Mouse (Mus musculus): ENCODE data around the gene Tspyl3. TPM values are rescaled to one million over a fixed set of nuclear protein-coding genes. Genes with fewer than 3 reads are reported as not detected.

The Tspyl3 gene
- polyA plus RNA-seq, 1 experiment from 2014 or later, result 7.4 TPM

DNA sequence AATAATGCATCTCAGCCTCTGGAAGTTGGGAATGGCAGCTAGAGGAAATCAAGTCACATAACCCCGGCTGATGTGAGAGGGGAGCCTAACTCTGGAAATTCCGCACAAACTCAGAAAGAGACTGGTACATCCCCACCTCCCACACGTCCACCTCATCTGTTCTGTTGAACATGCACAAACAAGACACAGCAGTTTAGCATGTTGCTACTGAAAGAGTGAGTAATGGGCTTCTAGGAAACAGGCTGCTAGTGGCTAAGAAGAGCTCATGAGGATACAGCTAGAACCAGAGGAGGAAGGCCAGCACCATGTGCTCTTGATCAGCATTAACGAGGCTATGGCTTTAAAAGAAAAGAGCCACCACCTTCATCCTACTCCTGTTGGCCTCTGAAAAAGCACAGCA, 12.7 kb upstream of the Tspyl3 start:
- Histone ChIP-seq H3K27me3 (ENCODE audit: control insufficient read depth, insufficient read depth, low read length) (no peaks in the 10 kb centered on the region), H3K4me1 (replicated peaks; ENCODE audit: control insufficient read depth, insufficient read depth, low read length) (peaks cover 3% of the 10 kb centered on the region), H3K9ac (ENCODE audit: low read depth, low read length) (no peak overlapping the region), H3K4me3 (ENCODE audit: low read depth, low read length) (no peak overlapping the region), H3K9me3 (ENCODE audit: control insufficient read depth, low read length) (no peaks in the 10 kb centered on the region), H3K27ac (ENCODE audit: low read depth, low read length) (no peak overlapping the region), H3K4me2 (replicated peaks; ENCODE audit: low read depth, low read length) (no peak overlapping the region), H3K36me3 (ENCODE audit: control insufficient read depth, insufficient read depth, low read length) (no peaks in the 10 kb centered on the region)
- ATAC-seq (ENCODE audit: low FRiP score), result no peak
- DNase-seq (ENCODE audit: low spot score), result no peak
- WGBS, result 81% methylated on average over 4 of the region's 4 CpGs

DNA sequence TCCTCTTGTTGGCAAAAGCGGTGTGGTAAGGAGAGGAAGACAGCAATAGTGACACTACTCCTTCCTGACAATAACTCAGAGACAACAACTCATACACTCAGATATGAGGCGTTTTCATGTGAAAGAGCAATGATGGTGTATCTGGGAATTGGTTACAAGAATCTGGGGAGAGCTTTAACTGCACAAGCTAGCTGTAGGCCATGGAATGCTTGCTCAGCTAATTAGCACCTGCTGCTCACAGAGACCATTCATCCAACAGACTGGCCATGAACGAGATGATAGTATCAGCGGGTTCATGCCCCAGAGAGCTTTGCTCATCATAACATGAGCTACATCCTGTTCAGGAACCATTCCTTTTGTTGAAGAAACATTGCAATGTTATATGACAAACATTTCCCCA, 12.0 kb upstream of the Tspyl3 start:
- H3K4me1 ChIP-seq (replicated peaks; ENCODE audit: control insufficient read depth, insufficient read depth, low read length), result peaks cover 3% of the 10 kb centered on the region
- H3K27ac ChIP-seq (ENCODE audit: low read depth, low read length), result no peak overlapping the region
- ATAC-seq (ENCODE audit: low FRiP score) (no peak), DNase-seq (ENCODE audit: low spot score) (no peak)
- no peak overlapping the region for H3K9ac ChIP-seq (ENCODE audit: low read depth, low read length)
- no peaks in the 10 kb centered on the region for H3K27me3 ChIP-seq (ENCODE audit: control insufficient read depth, insufficient read depth, low read length)
- no peaks in the 10 kb centered on the region for H3K9me3 ChIP-seq (ENCODE audit: control insufficient read depth, low read length)
- no peak overlapping the region for H3K4me2 ChIP-seq (replicated peaks; ENCODE audit: low read depth, low read length)
- H3K36me3 ChIP-seq (ENCODE audit: control insufficient read depth, insufficient read depth, low read length), result peaks cover 3% of the 10 kb centered on the region
- no peak overlapping the region for H3K4me3 ChIP-seq (ENCODE audit: low read depth, low read length)
- 80% methylated on average over 4 of the region's 4 CpGs for WGBS

DNA sequence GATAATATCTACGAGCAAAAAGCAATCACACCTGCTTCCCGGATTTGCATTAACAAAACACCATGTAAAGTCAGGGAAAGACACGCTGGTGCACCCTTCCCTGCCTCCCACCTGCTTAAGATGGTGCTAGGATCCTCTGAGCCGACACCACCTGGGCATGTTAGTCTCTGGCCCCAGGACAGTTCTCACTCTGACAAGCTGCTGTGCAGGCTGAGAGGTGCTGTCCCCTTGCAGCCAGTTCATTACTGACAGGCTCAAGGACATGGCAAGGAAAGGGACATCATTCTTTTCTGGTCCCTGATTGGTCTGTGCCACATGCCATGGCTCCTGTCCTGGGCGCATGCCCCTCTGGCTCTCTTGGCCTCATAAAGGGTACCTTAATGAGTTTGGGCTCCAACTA, 3.3 kb upstream of the Tspyl3 start:
- Histone ChIP-seq H3K27me3 (ENCODE audit: control insufficient read depth, insufficient read depth, low read length) (no peaks in the 10 kb centered on the region), H3K27ac (ENCODE audit: low read depth, low read length) (no peak overlapping the region), H3K36me3 (ENCODE audit: control insufficient read depth, insufficient read depth, low read length) (peaks cover 17% of the 10 kb centered on the region), H3K4me2 (replicated peaks; ENCODE audit: low read depth, low read length) (no peak overlapping the region), H3K4me3 (ENCODE audit: low read depth, low read length) (no peak overlapping the region), H3K9me3 (ENCODE audit: control insufficient read depth, low read length) (no peaks in the 10 kb centered on the region), H3K9ac (ENCODE audit: low read depth, low read length) (no peak overlapping the region), H3K4me1 (replicated peaks; ENCODE audit: control insufficient read depth, insufficient read depth, low read length) (peaks cover 6% of the 10 kb centered on the region)
- ATAC-seq (ENCODE audit: low FRiP score), result no peak
- DNase-seq (ENCODE audit: low spot score), result no peak
- WGBS, result 88% methylated on average over 5 of the region's 5 CpGs

DNA sequence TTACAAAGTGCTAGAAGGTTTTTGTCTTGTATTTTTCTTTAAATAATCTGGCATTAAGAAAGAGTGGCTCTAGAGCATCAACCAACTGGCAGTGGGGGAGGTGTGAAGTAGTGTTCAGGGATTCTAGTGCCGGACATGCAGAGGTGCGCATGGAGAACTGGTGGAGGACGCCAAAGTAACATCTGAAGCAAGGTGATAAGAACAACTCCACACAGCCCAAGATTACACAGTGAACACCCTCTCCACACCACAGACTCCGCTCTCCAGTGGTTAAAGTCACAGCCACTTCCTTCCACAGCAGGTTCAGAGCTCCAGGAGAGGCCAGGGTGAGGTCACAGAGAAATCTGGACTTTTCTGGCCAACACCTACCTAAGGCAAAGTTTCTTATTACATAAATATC, 2.7 kb upstream of the Tspyl3 start:
- Histone ChIP-seq H3K27me3 (ENCODE audit: control insufficient read depth, insufficient read depth, low read length) (no peaks in the 10 kb centered on the region), H3K36me3 (ENCODE audit: control insufficient read depth, insufficient read depth, low read length) (peaks cover 17% of the 10 kb centered on the region), H3K4me3 (ENCODE audit: low read depth, low read length) (no peak overlapping the region), H3K27ac (ENCODE audit: low read depth, low read length) (no peak overlapping the region), H3K4me2 (replicated peaks; ENCODE audit: low read depth, low read length) (no peak overlapping the region), H3K9ac (ENCODE audit: low read depth, low read length) (no peak overlapping the region), H3K9me3 (ENCODE audit: control insufficient read depth, low read length) (no peaks in the 10 kb centered on the region), H3K4me1 (replicated peaks; ENCODE audit: control insufficient read depth, insufficient read depth, low read length) (peaks cover 6% of the 10 kb centered on the region)
- ATAC-seq (ENCODE audit: low FRiP score) (no peak), DNase-seq (ENCODE audit: low spot score) (no peak)
- 90% methylated on average over 4 of the region's 4 CpGs for WGBS

DNA sequence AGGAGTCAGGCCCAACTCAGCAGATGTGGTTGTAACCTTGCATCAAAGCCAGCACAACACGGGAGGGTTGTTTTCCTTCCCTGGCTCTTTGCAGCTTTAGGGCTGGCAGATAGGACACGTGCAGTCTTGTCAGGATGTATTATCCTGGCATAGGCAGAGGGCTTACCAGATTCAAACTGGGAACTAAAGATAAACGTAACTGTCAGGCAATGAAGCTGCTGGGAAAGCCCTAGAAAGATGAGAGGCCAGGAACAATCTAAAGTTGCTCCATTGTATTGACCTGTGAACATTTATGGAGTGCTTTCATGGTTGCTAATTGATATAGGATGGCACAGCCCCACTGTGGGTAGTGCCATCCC, 333 bp upstream of the Tspyl3 start:
- ATAC-seq (ENCODE audit: low FRiP score), result no peak
- Histone ChIP-seq H3K4me2 (replicated peaks; ENCODE audit: low read depth, low read length) (peak overlapping the region; percentile 39), H3K4me3 (ENCODE audit: low read depth, low read length) (peak overlapping the region; percentile 35), H3K36me3 (ENCODE audit: control insufficient read depth, insufficient read depth, low read length) (peaks cover 5% of the 10 kb centered on the region; the same call in 1 of the 2 replicates), H3K9me3 (ENCODE audit: control insufficient read depth, low read length) (no peaks in the 10 kb centered on the region), H3K27me3 (ENCODE audit: control insufficient read depth, insufficient read depth, low read length) (no peaks in the 10 kb centered on the region), H3K9ac (ENCODE audit: low read depth, low read length) (peak overlapping the region; percentile 56), H3K27ac (ENCODE audit: low read depth, low read length) (no peak overlapping the region), H3K4me1 (replicated peaks; ENCODE audit: control insufficient read depth, insufficient read depth, low read length) (peaks cover 6% of the 10 kb centered on the region)
- 18% methylated on average over 3 of the region's 3 CpGs for WGBS
- no peak for DNase-seq (ENCODE audit: low spot score)

DNA sequence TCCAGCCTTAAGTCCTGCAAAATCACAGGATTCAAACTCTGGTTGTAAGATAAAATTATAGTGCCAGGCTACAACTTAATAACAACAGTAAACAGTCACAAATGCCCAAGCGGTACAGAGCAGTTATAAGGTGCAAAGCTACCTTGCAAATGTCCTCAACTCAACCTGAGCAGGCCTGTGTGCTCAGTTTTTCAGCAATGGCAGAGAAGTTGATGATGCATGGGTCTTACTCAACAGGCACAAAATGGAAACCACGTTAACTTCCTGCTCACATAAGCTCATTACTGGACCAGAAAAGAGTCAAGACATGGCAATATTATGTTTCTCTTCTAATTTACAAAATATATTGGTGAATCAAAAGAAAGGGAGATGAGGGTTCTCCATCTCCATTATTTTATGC, 2.7 kb downstream of the Tspyl3 start:
- H3K4me1 ChIP-seq (replicated peaks; ENCODE audit: control insufficient read depth, insufficient read depth, low read length), result peaks cover 6% of the 10 kb centered on the region
- H3K4me3 ChIP-seq (ENCODE audit: low read depth, low read length), result no peak overlapping the region
- no peak overlapping the region for H3K27ac ChIP-seq (ENCODE audit: low read depth, low read length)
- DNase-seq (ENCODE audit: low spot score) (no peak), ATAC-seq (ENCODE audit: low FRiP score) (no peak)
- H3K36me3 ChIP-seq (ENCODE audit: control insufficient read depth, insufficient read depth, low read length), result no peaks in the 10 kb centered on the region
- H3K9ac ChIP-seq (ENCODE audit: low read depth, low read length), result no peak overlapping the region
- H3K4me2 ChIP-seq (replicated peaks; ENCODE audit: low read depth, low read length), result no peak overlapping the region
- no peaks in the 10 kb centered on the region for H3K27me3 ChIP-seq (ENCODE audit: control insufficient read depth, insufficient read depth, low read length)
- H3K9me3 ChIP-seq (ENCODE audit: control insufficient read depth, low read length), result no peaks in the 10 kb centered on the region
- 92% methylated on average over 2 of the region's 2 CpGs for WGBS

DNA sequence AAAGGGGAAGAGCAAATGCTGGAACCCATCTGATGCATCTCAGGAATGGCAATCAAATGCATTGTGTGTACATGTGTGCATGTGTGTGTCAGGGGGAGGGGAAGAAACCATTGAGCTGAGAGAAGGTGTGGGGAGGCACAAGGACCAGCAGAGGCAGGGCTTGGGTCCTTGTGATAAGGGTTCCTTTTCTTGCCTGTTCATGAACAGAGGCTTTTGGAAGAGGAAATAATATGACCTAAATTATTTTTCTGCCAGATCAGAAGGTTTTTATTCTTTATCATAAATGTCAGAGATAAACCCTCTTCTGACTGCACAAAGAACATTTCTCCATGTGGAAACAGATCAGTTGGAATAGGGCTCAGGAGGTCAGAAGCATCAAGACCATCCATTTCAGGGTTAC, 3.1 kb downstream of the Tspyl3 start:
- Histone ChIP-seq H3K27ac (ENCODE audit: low read depth, low read length) (no peak overlapping the region), H3K27me3 (ENCODE audit: control insufficient read depth, insufficient read depth, low read length) (no peaks in the 10 kb centered on the region), H3K9ac (ENCODE audit: low read depth, low read length) (no peak overlapping the region), H3K4me2 (replicated peaks; ENCODE audit: low read depth, low read length) (no peak overlapping the region), H3K36me3 (ENCODE audit: control insufficient read depth, insufficient read depth, low read length) (no peaks in the 10 kb centered on the region), H3K4me1 (replicated peaks; ENCODE audit: control insufficient read depth, insufficient read depth, low read length) (peaks cover 6% of the 10 kb centered on the region), H3K4me3 (ENCODE audit: low read depth, low read length) (no peak overlapping the region), H3K9me3 (ENCODE audit: control insufficient read depth, low read length) (no peaks in the 10 kb centered on the region)
- DNase-seq (ENCODE audit: low spot score) (no peak), ATAC-seq (ENCODE audit: low FRiP score) (no peak)

DNA sequence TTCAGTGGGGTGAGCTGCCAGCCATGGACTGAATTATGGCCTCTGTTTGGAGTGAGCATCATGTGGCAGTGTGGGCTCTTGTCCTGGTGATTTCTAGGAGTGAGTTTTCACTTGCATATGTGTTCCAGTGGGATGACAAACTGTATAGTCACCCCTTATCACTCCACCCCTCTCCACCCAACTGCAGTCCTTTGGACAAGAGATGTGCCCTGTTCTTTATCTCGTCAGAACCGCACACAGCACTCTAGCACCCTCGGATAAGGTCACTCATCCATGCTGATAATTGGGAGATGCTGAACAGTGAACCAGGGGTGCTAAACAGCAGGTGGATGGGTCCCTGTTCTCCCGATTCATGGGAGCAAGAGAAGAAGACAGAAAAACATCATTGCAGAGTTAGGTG, 3.6 kb downstream of the Tspyl3 start:
- Histone ChIP-seq H3K4me1 (replicated peaks; ENCODE audit: control insufficient read depth, insufficient read depth, low read length) (peaks cover 6% of the 10 kb centered on the region), H3K4me3 (ENCODE audit: low read depth, low read length) (no peak overlapping the region)

DNA sequence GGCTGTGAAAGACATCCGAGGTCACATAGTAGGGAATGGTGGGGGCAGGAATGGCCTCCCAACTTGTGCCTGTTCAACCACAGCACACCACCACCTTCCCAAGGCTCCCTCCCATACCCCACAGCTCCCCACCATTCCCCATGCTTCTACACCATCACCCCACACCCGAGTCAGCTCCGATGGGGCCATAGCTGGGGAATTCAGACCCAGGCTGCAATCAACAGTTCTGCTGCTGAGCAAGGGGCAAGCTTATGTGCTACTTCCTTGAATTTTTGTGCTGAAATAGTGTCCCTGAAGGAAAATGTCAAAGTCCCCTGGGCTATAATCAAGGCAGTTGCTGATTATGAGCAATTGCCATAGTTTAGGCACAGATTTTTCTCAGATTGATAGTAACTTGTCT, 6.7 kb downstream of the Tspyl3 start:
- DNase-seq (ENCODE audit: low spot score) (no peak), ATAC-seq (ENCODE audit: low FRiP score) (no peak)
- 77% methylated on average over 3 of the region's 3 CpGs for WGBS
- H3K36me3 ChIP-seq (ENCODE audit: control insufficient read depth, insufficient read depth, low read length), result no peaks in the 10 kb centered on the region
- H3K27ac ChIP-seq (ENCODE audit: low read depth, low read length), result no peak overlapping the region
- H3K9me3 ChIP-seq (ENCODE audit: control insufficient read depth, low read length), result no peaks in the 10 kb centered on the region
- H3K9ac ChIP-seq (ENCODE audit: low read depth, low read length), result no peak overlapping the region
- no peak overlapping the region for H3K4me3 ChIP-seq (ENCODE audit: low read depth, low read length)
- H3K27me3 ChIP-seq (ENCODE audit: control insufficient read depth, insufficient read depth, low read length), result no peaks in the 10 kb centered on the region
- H3K4me1 ChIP-seq (replicated peaks; ENCODE audit: control insufficient read depth, insufficient read depth, low read length), result no peaks in the 10 kb centered on the region
- no peak overlapping the region for H3K4me2 ChIP-seq (replicated peaks; ENCODE audit: low read depth, low read length)

More for the DNA sequence above, 3.6 kb downstream of the Tspyl3 start:
- H3K36me3 ChIP-seq (ENCODE audit: control insufficient read depth, insufficient read depth, low read length), result no peaks in the 10 kb centered on the region
- ATAC-seq (ENCODE audit: low FRiP score) (no peak), DNase-seq (ENCODE audit: low spot score) (no peak)
- WGBS, result 88% methylated on average over 4 of the region's 4 CpGs
- H3K27me3 ChIP-seq (ENCODE audit: control insufficient read depth, insufficient read depth, low read length), result no peaks in the 10 kb centered on the region
- H3K9ac ChIP-seq (ENCODE audit: low read depth, low read length), result no peak overlapping the region
- H3K9me3 ChIP-seq (ENCODE audit: control insufficient read depth, low read length), result no peaks in the 10 kb centered on the region
- H3K27ac ChIP-seq (ENCODE audit: low read depth, low read length), result no peak overlapping the region
- no peak overlapping the region for H3K4me2 ChIP-seq (replicated peaks; ENCODE audit: low read depth, low read length)
